Mouse (Mus musculus): ENCODE data around the gene Ppara.
A peak's percentile ranks its signal among the peaks of the same experiment; 100 is the strongest.

Gene Ppara

GRCm38 (mm10) chr15:85734571-85735033, at the start of gene Ppara:
Gene Ppara (plus strand): TSS chr15:85734983.
- no peak for DNase-seq (ENCODE audit: low spot score)

- DNase-seq (ENCODE audit: low spot score), result peak; percentile 96
Measured at GRCm38 (mm10) chr15:85686641-85687395, 48.0 kb upstream of the Ppara start.

DNA sequence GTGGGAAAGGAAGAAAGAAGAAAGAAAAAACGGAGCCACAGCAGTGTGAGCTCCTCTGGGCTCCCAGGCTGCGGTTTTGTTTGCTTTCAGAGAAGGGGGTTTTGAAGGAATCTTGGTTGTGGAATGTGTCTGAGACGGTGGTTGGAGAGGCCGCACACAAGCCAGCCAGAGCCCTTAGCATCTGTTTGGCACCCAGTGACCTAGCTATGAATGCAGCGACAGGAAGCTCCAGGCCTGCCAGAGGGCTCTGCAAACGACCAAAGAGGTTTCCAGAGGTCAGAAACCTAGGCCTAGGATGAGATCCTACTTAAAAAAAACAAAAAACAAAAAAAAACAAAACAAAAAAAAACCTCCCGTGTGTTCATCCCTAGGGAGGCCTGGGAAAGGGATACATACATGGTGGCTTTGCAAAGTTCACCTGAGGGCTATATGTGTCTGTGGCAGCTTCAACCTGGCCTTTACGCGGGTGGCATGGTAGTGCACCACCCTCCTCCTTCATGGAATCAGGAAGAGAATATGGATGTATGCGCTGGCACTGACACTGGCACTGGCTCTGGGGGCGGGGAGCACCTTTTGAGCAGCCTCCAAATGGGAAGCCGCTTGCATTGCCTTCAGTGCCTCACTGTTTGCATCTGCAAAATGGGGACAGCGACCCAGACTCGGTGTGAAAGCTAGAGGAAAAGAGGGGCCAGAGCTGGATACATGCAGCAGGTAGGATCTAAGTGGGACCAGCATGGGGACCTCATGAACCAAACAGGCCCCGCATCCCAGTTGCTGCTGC, 47.0 kb upstream of the Ppara start:
- DNase-seq (ENCODE audit: low spot score), result peak; percentile 70

DNA sequence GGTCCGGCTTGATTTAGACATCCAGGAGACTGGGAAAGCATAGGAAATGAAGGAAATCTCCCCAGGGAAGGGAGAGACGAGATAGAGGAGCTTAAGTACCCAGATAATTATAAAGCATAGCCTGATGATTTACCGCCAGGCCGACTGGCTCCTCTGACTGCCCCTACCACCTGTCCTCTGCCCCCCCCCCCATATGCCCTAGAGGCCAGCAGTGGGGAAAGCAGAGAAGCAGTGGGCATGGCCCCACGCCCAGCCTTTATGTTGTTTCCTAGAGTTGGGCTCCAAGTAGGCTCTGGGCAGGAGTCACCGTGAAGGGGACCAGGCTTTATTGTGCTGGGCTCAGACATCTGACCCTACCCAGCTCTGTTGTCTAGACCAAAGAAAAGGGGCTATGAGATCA, 46.0 kb upstream of the Ppara start:
- peak; percentile 90 for DNase-seq (ENCODE audit: low spot score)

DNA sequence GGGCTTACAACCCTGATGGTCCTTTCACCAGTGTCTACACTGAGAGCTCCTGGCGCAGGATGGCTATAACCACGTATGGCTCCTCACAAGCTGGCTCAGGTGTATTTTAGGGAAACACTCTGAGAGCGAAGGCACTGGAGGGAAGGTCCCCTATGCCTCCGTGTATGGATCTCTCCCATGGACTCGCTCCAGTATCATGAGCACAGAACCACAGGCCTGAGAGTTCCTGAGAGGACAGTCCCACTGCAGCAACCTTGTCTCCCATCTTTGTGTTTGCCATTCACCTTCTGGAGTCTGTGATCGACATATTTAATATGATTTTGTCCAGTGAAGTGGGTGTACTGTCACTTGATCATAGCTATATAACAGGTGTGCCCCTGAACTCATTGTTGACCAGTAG, 45.3 kb upstream of the Ppara start:
- no peak for DNase-seq (ENCODE audit: low spot score)

DNA sequence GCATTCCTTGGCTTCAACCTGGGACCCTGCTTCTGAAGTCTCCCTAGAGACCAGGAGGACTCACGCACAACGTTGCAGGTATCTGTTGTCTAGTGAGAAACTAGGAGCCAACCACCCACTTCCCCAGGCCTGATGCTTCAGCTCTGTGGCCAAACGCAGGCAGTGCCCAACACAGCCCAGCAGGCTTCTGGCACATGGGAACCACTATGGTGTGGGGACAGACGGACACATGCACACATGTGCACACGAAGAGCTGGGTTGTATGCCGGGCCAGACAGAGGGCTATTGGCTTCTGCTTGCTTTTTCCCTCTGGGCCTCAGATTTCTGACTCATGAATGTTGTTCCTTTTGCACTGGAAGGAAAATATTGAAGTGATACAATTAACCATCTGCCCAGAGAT, 44.7 kb upstream of the Ppara start:
- peak; percentile 75 for DNase-seq (ENCODE audit: low spot score)

GRCm38 (mm10) chr15:85690875-85691274, 43.9 kb upstream of the Ppara start:
- DNase-seq (ENCODE audit: low spot score), result peak; percentile 35

DNA sequence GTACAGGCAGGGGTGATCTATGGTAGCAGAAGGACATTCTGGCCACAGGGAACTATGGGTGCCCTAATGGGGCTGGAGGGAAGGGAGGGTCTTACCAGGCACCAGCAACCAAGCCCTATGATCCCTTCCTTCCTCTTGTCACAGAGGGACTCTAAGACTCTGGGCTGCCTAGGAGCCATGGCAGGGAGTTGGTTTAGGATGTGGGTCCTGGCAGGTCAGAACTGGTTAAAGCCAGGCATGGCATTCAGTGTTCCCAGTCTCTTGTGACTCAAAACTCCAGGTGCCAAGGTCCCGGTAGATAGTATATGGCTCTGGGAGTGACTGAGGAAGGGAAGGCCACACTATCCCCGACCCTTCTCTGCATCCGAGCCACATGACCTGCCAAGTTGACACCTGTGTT, 41.7 kb upstream of the Ppara start:
- DNase-seq (ENCODE audit: low spot score), result no peak

DNA sequence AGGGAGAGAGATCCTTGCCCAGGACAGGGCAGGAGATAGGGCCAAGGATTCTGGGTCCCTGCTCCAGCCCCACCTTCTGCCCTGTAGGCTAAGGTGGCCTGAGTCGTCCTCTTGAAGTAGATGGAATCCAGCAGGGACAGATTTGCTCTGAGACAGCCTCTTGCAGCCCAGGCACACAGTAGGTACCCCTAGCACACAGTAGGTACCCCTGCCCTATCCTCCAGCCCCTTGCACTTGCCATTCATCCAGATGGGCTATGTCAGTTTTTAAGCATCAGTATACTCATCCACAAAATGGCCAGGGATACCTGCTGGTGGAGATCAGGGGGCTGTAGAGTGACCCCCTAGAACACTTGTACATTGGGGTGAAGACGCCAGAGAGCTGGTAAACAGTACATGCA, 41.0 kb upstream of the Ppara start:
- DNase-seq (ENCODE audit: low spot score), result no peak

GRCm38 (mm10) chr15:85694379-85694778, 40.4 kb upstream of the Ppara start:
- peak; percentile 42 for DNase-seq (ENCODE audit: low spot score)

DNA sequence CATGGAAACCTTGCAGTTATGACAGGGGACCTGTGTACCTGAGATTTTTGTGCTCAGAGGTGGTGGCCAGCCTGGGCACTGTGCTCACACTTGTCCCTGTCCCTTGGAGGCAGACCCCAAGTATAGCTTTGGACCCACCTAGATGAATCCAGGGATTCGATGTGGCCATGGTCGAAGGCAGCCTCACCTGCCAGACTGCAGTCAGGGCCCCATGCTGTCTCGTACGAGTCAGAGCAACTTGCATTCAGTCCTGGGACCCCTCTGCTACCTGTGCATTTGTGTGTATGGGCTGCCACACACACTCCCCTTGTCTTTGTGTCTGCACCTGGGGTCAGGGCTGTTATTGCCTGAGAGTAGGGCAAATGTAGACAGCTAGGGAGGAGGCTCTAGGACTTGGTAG, 39.5 kb upstream of the Ppara start:
- DNase-seq (ENCODE audit: low spot score), result no peak

DNA sequence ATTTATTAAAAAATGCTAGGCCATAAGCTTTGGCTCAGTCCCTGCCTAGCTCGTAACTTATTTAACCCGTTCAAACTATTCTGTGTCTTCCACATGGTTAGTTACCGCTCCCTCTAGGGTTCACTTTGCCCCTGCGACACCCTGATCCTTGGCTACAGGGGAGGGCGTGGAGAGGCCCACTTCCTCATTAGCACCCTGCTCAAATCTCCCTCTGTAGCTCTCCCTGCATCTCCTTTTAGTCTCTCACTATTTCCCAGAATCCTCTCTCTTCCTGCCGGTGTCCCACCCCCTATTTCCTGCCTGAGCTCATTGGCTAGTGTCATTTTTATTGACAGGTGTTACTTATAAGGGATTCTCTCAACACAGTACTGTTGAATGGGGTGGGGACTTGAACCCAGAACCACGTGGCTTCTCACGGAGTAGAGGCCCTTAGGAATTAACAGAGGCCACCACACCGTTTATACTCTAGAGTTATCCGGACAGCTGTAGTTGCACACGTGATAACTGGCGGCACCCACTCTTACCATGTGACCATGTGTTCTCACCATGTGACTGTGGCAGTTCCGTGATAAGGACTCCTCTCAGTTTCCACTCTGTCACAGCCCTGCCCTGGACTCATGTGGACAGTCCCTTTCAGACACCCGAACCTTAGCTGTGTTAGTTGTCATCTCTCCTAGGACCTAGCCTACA, 36.3 kb upstream of the Ppara start:
- peak; percentile 54 for DNase-seq (ENCODE audit: low spot score)

- peak; percentile 35 for DNase-seq (ENCODE audit: low spot score)
Measured at GRCm38 (mm10) chr15:85699452-85699851, 35.3 kb upstream of the Ppara start.

DNA sequence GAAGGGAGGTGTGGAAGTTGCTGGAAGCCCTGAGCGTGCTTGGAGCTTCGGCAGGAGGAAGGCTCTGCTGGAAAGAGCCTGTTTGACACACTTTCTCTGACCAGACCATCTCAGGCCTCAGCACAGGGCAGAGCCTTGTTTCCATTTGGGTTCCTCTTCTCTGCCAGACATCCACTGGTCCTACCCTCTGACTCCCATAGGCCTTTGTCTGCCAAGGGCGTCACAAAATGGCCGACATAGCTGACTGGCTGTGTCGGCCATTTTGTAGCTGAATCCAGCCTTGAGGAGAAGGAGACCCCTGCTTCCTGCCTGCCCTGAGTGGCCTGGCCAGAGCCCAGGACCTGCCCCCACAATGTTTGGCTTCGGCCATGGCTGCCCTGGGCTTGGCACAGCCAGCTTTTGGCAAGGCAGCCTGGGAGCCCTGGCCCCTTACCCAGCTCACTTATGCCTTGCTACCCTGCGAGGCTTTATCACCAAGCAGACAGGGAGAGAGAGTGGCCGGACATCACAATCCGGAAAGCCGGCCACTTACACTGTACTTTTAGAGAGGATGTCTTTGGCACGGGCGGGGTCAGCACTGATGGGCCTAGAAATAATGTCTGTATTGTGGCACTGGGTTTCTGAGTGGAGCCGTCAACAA, 34.8 kb upstream of the Ppara start:
- DNase-seq (ENCODE audit: low spot score), result peak; percentile 72

DNA sequence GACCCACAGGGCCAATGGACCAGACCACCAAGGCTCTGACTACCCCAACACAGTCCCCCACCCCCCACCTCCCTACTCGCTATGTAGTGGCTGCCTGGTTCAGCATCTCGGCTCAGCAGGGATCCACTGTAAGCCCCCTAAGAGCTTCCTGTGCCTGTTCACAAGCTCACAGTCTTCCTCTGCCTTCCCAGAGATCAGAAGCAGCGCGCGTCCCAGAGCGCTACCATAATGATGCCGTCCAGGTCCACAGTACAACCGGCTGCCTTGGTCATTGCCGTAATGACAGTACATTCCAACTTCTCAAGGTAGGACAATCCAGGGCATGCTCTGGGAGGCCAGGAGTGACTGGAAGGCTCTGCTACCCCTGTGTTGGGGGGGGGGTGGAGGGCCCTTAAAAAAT, 34.1 kb upstream of the Ppara start:
- peak; percentile 31 for DNase-seq (ENCODE audit: low spot score)

- DNase-seq (ENCODE audit: low spot score), result peak; percentile 40
Measured at GRCm38 (mm10) chr15:85701128-85701930, 33.5 kb upstream of the Ppara start.

GRCm38 (mm10) chr15:85702411-85702951, 32.3 kb upstream of the Ppara start:
- peak; percentile 89 for DNase-seq (ENCODE audit: low spot score)

GRCm38 (mm10) chr15:85703194-85703641, 31.6 kb upstream of the Ppara start:
- DNase-seq (ENCODE audit: low spot score), result peak; percentile 90

DNA sequence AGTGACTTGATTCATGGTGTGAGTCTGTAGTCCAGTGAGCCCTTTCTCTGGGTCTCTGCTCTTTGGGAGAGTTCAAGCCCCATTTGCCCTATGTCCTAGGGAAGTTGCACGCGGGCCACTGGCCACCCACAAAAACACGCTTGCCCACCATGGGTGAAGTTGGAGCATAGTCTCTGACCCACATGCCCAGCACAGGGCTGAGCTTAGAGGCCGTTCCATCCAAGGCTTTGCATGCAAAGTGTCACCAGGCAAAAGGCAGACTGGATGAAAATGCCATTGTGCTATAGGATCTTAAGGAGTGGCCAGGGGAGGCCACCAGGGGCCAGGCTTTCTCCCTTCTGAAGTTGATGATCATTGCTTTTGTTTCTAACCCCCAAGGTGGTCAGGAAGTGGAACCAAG, 30.9 kb upstream of the Ppara start:
- DNase-seq (ENCODE audit: low spot score), result peak; percentile 32

GRCm38 (mm10) chr15:85704341-85705012, 30.3 kb upstream of the Ppara start:
- peak; percentile 43 for DNase-seq (ENCODE audit: low spot score)

Data from MN1 (cell line).